Mouse (Mus musculus) lung, postnatal 36 days (tissue): ENCODE data around the gene Sept8.
A peak's percentile ranks its signal among the peaks of the same experiment; 100 is the strongest.

Source experiments
- DNase-seq: peaks from one replicate; pipeline ENCODE4 v3.0.0; 2022; ENCODE audit warnings: mixed read lengths

The Sept8 gene

GRCm38 (mm10) chr11:53585510-53585909 is 66.5 kb downstream of the Sept8 start:
- DNase-seq = no peak

DNA sequence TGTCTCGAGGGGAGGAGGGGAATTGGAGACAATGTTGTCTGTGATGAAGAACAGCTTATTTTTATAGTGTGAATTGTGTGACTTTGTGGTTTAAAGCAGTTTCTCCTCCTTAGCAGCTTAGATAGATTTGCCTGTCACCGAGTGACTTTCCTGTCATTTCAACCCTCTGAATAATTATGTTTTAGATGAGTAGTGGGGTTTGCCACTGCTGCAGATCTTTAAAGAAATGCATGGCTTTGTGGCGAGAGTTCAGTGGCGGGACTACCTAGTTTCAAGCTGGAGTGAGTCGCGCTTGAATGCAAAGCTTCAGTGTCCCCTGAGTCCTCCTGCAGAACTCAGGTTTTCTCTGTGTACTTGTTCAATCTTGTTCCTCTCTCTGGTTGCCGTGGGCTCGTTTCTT is 69.2 kb downstream of the Sept8 start:
- no peak for DNase-seq

DNA sequence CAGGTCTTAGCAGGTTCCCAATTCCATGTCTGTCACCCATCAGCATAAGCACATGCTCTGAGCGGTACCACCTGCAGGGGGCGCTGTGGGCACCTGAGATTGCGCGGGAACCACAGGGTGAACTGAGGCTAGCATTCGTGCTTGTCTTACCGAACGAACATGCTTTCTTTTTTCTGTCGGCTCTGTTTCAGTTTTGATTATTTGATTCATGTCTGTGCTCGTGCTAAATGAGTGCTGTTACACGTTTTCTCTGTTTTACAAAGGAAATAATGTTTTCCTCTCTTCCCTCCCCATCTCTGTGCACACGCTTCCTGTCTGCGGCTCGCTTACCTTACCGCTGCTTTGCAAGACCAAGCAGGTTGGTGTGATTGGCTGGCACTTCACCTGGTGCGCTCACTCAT is 71.3 kb downstream of the Sept8 start:
- DNase-seq = peak; percentile 57

DNA sequence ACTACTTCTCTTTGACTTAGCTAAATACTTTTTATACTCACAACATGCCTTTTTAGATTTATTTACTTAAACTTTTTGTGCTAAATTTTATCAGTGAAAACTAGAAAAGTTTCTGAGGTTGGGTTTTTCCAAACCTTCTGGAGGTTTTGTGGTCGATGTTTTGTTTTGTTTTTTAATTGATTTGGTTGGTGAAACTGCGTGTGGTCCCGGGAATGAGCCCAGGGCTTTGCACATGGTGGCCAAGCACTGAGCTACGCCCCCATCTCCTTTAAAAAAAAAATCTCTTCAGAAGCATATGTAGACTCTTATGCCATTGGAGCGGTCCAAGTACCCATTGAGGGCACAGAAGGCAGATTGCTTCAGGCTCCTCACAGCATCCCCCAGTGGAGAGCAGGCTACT is 72.1 kb downstream of the Sept8 start:
- DNase-seq = no peak
